In the genomic region with DNA sequence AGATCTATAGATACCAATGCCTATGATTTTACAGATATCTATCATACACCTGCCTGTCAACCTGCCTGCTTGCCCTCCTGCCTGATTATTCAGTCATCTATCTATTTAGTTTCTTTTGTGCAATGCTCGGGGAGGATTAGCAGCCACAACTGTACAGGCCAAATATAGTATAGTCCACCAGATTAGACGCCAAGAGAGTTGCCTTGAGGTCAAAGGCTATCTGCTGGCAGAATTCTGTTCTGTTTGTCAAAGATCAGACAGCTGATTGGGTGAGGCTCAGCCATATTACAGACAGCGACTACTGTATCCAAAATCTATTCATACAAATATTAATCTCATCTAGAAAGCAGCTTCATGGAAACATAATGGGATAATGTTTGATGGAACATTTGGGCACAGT, we compare ENCODE assay signal across 14 mouse cellular contexts.
"Had no signal": no experiment of that assay in that cellular context is flagged by ENCODE, and none has a peak within 500 bp of the region (broad histone marks: within the 10 kb centered on the region; RNA-seq: fewer than 3 reads in every experiment).

No protein-coding gene starts in this region.

- H3K27me3 ChIP-seq: midbrain, embryonic 13.5 days; midbrain, embryonic 15.5 days; neural tube, embryonic 12.5 days; stomach, embryonic 15.5 days had no signal

- H3K27ac ChIP-seq: midbrain, embryonic 10.5 days; midbrain, embryonic 13.5 days; midbrain, embryonic 15.5 days; neural tube, embryonic 12.5 days; stomach, embryonic 15.5 days; stomach, postnatal 0 days had no signal

- H3K4me2 ChIP-seq: lung, embryonic 14.5 days; midbrain, embryonic 13.5 days; midbrain, embryonic 15.5 days; neural tube, embryonic 12.5 days; stomach, embryonic 15.5 days had no signal

- H3K4me3 ChIP-seq: midbrain, embryonic 10.5 days; midbrain, embryonic 13.5 days; midbrain, embryonic 15.5 days; neural tube, embryonic 12.5 days; stomach, embryonic 15.5 days had no signal

- H3K4me1 ChIP-seq: midbrain, embryonic 10.5 days; midbrain, embryonic 13.5 days; midbrain, embryonic 15.5 days; neural tube, embryonic 12.5 days; stomach, embryonic 15.5 days had no signal

- ATAC-seq: midbrain, embryonic 13.5 days; midbrain, embryonic 15.5 days had no signal

- H3K9ac ChIP-seq: lung, embryonic 14.5 days; midbrain, embryonic 13.5 days; midbrain, embryonic 15.5 days; neural tube, embryonic 12.5 days; stomach, embryonic 15.5 days had no signal

- H3K9me3 ChIP-seq: midbrain, embryonic 10.5 days; midbrain, embryonic 13.5 days; midbrain, embryonic 15.5 days; neural tube, embryonic 12.5 days; stomach, embryonic 15.5 days had no signal

- H3K36me3 ChIP-seq: midbrain, embryonic 10.5 days; midbrain, embryonic 13.5 days; midbrain, embryonic 15.5 days; neural tube, embryonic 12.5 days; stomach, embryonic 15.5 days had no signal

- DNase-seq: lung, adult 18-20 months; lung, embryonic 14.5 days; lung, postnatal 10 days; lung, postnatal 4 days; right cerebral cortex, postnatal 14 days; thymus, adult 2 months; thymus, postnatal 25 days; thymus, postnatal 4 days had no signal
